Mouse (Mus musculus) myocyte (in vitro differentiated cells): Measurements from ENCODE around the gene Bcl6.

ENCODE experiments used
- CEBPB ChIP-seq: IDR thresholded peaks from 2 replicates; pipeline ENCODE4 v1.6.1; 2011; ENCODE audit warnings: mild to moderate bottlenecking, moderate library complexity; ENCODE audit not compliant: poor library complexity, insufficient read depth, severe bottlenecking
- E2F4 ChIP-seq: IDR thresholded peaks from one replicate; pipeline ENCODE4 v1.6.1; 2011; ENCODE audit warnings: mild to moderate bottlenecking, control low read depth, moderate library complexity; ENCODE audit not compliant: insufficient read depth
- MAX ChIP-seq: IDR thresholded peaks from one replicate; pipeline ENCODE4 v1.6.1; 2011; ENCODE audit warnings: low read depth, mild to moderate bottlenecking, control low read depth
- MYOD1 ChIP-seq, 3 experiments: IDR thresholded peaks; one replicate each; pipeline ENCODE4 v1.6.1; 2011; ENCODE audit warnings: control low read depth in 2 of 3, low read depth in 2 of 3, mild to moderate bottlenecking in 2 of 3, moderate library complexity in 1 of 3; ENCODE audit not compliant: insufficient read length in 2 of 3, control insufficient read depth in 1 of 3
- MYOG ChIP-seq, 3 experiments: IDR thresholded peaks; one replicate each; pipeline ENCODE4 v1.6.1; 2011; ENCODE audit warnings: control low read depth in 2 of 3, low read depth in 2 of 3, mild to moderate bottlenecking in 2 of 3; ENCODE audit not compliant: insufficient read length in 2 of 3, control insufficient read depth in 1 of 3, insufficient read depth in 1 of 3
- POLR2A ChIP-seq: IDR thresholded peaks from one replicate; pipeline ENCODE4 v1.6.1; 2011; ENCODE audit warnings: low read depth, mild to moderate bottlenecking, control low read depth, moderate library complexity; ENCODE audit not compliant: insufficient read length
- POLR2AphosphoS2 ChIP-seq: IDR thresholded peaks from one replicate; pipeline ENCODE4 v1.6.1; 2011; ENCODE audit warnings: low read depth, control low read depth; ENCODE audit not compliant: insufficient read length
- REST ChIP-seq: IDR thresholded peaks from one replicate; pipeline ENCODE4 v1.6.1; 2011; ENCODE audit warnings: mild to moderate bottlenecking, control low read depth, moderate library complexity; ENCODE audit not compliant: insufficient read depth, insufficient read length
- TCF12 ChIP-seq: IDR thresholded peaks from one replicate; pipeline ENCODE4 v1.6.1; 2011; ENCODE audit warnings: mild to moderate bottlenecking, control low read depth; ENCODE audit not compliant: poor library complexity, insufficient read depth, severe bottlenecking
- USF1 ChIP-seq: IDR thresholded peaks from one replicate; pipeline ENCODE4 v1.6.1; 2011; ENCODE audit warnings: low read depth, mild to moderate bottlenecking, control low read depth, moderate library complexity

- no peak for TF ChIP-seq E2F4
- TF ChIP-seq POLR2A: no peak
- no peak for TF ChIP-seq REST
- TF ChIP-seq USF1: no peak
- no peak for TF ChIP-seq MAX
- TF ChIP-seq POLR2AphosphoS2: no peak
- TF ChIP-seq MYOD1 (IDR thresholded peaks at IDR 0.05; ENCODE audit: control insufficient read depth in 1 of 3, insufficient read length in 2 of 3, low read depth in 2 of 3): no peak
- no peak for TF ChIP-seq TCF12
- TF ChIP-seq CEBPB: no peak
- no peak for TF ChIP-seq MYOG (IDR thresholded peaks at IDR 0.05; ENCODE audit: control insufficient read depth in 1 of 3, insufficient read depth in 1 of 3, insufficient read length in 2 of 3, low read depth in 2 of 3)
Observed at GRCm38 (mm10) chr16:23958938-23959337, 29.7 kb downstream of the Bcl6 start.
